Mouse (Mus musculus) left cerebral cortex, adult 9 months (tissue): Measurements from ENCODE around the gene Gm49387.

Experiments
- DNase-seq, 2 experiments: peaks; one replicate each; pipeline ENCODE4 v3.0.0; 2022; ENCODE audit warnings: low spot score in 2 of 2

Gene Gm49387

DNA sequence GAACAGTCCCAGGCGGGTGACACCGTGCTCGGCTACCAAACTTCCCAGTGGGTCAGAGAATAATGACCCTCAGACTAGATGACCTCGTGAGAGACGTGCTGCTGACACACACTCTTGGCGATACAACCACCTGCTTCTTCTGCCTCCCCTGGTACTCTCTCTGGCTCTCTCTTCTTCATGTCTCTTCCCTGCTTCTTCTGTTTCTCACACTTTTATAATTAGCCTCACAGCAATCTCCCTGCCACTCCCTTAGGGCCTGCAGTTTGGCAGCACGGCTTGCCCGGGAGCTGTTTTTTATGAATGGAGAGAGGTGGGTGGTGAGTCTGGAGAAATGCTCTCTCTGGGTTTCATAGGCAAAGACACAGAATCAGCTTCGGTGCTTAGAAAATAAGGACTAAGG lies 64.8 kb downstream of the Gm49387 start:
- peak; percentile 20 to 50 for DNase-seq

DNA sequence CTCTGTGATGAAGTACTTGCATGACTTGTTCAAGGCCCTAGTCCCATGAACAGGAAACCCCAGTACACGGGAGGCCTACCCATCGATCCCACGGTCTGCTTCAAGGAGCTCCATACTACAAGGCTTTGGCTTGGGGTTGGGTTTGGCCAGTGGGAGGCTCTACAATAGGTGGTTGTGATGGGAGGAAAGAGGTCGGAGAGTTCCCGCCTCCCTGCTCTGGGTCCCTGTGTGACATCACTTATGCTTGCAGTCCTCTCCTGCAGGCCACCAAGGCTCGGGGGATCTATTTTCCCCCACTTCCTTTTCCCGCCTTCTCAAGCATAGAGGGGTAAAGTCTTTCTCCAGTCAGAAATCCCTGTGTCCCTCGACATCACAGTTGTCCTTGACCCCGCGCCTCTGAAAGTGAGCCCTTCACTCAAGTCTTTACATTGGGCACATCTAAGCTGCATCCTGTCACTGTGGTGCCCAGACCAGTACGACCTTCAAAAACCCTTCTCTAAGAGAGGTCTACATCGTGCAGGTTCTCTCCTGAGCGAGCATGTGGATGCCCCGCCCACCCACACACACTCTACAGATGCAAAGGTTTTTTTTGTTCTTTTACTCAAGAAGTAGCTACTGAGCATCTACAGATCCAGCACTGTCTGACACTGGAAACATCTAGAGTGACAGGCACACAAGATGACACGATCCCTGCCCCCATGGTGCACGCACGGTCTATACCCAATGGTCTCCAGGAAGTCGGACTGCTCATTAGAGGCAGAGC lies 65.6 kb downstream of the Gm49387 start:
- DNase-seq = no peak

DNA sequence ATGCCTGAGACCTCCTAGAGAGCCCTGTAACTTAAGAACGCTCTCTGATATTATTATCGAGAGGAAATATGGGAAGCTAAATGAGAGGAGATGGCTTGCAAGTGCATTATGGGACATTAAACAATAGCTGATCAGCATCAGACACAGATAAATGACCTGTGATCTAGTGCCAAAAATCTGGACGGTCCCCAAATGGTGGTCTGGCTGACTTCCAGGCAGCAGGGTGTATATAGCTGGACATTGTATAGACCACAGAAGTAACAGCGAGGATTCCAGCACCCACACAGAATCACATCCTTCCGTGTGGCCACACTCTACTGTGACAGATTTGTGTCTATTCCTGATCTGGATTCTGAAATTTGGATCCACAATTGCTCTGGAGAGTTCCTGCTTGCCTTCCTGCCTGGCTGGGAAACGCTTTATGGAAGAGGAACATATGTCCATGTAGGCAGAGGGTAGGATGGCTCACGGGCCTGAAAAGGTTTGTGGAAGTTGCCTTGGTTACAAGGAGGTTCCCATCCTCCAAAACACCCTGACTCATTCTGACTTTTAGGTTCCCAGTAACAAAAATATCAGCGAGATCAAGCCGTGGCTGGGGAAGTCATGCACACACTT lies 68.0 kb downstream of the Gm49387 start:
- DNase-seq = peak; percentile 52 to 81

DNA sequence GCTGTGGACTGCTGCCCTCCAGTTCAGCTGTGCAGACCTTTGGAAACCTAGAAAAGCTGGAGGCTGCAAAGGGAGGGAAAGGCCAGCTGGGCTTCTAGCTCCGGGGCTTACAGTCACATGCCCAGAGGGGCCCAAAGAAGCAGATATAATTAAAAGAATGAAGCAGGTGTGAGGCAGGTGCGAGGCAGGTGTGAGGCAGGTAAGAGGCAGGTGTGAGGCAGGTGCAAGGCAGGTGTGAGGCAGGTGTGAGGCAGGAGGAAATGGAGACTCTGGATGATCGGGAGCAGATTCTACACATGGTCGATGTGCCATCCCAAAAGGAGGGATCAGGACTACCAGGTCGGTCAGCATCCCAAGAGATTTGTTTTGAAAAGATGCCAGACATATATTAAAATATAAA lies 69.3 kb downstream of the Gm49387 start:
- no peak for DNase-seq

DNA sequence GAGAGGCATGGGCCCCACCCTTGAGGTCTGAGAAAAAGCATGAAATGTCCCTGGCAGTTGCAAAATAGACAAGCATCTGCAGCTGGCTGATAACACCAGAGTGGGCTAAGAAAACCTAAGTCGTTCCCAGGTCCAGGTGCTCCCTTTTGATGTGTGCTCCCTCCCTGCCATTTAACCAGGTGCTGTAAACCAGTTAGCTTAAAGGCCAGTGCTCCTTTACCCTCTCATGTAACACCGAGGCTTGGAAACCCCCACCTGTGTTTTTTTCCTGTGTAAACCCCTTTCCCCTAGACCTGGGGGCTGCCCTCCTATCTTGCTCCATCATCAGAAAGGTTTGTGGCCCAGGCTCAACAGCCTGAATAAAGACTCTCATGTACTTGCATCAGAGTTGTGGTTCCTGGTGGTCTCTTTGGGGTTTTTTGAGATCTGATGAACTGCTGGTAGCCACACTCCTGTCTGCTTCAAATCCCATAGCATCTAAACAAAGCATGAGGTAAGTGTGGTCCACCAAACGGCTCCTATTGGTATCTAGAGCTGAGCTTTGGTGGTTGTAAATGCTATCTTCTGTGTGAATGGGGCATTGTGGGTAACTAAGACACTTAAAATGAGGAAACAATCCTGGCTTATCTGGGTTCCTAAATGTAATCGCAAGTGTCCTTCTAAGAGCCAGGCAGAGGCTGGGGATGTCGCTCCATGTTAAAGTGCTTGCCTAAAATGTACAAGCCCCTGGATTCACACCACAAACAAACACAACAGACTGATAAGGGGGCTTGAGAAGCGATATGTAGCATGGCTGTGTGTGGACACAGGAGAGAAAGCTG lies 70.3 kb downstream of the Gm49387 start:
- DNase-seq = no peak

DNA sequence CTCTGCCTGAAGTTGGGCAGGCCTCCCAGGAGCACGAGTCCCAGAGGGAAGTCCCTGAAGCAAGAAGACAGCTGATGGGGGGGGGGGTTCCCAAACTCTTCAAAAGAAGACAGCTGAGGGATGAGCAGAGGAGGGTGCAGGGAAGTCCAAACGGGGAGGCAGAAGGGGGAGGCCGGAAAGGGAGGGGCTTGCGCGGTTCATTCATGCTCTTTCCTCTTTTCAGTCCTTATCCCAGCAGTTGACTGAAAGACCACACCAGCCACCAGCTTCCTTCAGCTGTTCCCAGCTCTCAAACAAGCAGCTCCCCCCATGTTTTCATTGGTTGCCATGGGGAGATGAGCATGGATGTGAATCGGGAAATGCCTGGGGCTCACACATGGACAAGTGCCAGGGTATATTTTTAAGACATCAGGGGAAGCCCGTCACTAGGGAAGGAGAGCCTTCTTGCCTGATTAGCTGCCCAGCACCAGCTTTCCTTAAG lies 71.5 kb downstream of the Gm49387 start:
- no peak for DNase-seq

DNA sequence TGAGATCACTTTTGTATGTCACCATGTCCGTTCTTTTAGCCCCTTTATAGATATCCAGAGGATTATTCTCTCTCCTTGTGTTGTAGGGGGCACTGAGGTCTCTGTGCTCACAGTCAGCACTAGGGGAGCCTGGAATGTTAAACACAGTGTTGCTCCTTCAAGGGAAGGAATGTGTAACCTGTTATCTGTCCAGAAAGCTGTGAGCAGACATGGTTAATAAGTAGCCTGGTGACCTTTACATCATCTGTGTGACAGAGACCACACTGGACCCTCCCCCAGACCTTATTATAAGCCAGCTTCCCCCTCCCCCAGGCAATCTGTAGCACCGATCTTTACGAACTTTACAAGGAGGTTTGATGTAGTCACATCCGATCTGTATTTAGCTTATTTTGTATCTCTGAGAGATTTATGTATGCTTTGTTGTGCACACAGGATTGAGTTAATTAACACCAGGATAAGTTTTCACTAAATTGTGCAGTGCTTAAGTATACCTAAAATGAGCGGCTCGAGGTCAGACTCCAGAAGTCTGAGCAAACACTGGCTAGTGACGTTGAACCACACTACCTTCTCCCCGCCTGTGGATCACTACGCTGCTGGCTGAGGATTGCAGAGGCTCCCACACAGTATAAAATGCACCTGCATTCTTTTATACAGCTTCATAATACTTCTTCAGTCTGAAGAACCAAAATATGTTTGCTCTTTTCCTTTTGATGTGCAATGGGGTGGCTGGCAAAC lies 75.0 kb downstream of the Gm49387 start:
- no peak for DNase-seq

DNA sequence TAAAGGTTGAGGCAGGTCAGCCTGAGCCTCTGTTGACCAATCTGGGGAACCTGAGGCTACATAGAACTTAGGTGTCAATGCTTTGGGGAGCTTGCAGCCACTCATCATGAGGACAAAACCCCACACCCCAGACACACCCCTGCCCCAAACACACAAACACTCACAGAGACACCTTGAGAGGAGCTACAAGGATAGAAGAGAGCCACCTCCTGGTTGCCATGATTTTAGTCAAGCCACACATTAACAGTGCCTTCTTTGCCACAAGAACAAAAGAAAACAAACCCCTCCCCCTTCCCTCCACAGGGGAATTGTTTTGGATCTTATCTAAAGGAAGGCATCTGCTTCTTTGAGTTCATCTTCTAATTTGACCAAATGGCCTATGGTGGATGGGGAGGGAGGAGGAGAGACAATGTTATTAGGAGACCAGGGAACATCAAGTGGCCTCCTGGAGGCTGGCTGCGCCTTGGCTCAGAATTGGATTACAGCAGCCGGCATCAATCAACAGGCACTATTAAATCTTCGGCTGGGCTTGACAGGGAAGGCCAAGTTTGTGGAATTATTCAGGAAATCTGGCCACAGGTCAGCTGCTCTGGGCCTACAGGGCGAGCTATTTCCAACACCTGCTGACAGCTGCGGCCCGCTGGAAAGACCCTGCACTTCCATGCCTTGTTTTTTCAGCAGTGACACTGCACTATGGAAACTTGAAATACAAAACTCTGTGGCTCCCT lies 76.1 kb downstream of the Gm49387 start:
- DNase-seq = no peak

DNA sequence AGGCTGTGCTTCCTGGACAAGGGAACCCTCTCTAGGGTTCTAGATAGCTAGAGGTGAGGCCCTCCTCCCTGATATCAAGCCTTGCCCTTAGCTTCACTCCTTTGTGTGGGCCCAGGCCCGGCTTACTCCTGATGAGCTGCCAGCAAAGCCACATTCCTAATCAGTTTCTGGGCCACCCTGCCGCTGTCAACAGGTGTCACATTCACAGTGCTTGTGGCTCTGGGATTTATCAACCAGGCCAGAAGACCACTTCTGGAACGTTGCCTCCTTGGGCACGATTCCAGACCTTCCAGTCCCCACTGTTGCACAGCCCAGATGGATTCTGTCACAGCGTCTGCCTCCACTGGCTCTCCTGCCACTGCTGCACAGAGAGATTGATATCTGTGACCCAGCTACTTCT lies 79.8 kb downstream of the Gm49387 start:
- DNase-seq = no peak

DNA sequence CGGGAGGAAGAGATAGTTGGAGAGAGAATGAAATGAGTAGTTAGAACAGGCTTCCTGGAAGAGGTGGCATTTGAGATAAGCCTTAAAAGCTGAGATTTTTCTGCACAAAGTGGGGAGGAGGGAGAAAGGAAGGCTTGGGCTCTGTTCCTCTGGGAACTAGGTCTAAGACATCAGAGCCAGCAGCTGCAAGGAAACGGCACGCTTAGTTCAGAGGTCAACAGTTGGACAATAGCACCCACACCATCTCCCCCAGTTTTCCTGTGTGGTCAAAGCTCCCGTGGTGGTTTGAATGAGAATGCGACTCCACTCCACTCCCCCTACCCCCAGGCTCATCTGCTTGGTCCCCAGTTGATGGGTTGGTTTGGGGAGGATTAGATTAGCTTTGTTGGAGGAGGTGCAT lies 81.5 kb downstream of the Gm49387 start:
- DNase-seq = no peak

DNA sequence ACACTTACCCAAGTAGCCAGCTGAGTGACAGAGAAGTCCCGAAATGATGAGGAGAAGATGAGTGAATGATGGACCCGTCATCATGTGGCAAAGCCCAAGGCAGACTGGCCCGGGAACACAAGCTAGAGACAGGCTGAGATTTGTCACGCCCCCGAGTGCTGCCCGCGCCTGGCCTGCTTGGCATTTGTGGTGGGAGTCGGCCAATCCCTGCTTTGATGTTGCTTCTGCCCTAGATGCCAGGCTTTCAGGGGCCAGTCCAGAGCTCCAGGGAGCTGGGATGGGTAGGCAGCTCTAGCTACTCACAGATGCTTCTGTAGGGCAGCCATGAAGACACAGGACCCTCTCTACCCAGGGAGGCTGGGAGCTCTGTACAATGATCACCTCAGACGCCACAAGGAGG lies 82.9 kb downstream of the Gm49387 start:
- no peak for DNase-seq

DNA sequence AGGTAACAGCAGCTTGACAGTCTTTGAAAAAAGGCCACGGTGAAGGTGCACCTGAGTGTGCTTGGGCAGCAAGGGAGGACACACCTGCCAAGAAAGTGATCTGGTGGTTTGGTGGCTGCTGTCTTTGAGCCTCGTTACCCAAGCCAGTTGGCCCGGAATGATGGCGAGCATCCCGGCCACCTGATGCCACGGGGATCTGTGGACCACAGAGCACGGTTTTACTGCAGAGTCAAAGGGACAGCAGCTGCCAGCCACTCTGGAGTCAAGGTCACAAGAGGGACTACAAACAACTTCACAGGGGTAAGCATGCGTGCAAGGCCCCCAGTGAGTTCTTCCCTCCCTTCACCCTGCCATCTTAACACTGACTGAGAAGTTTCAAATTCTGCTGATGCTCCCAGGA lies 83.4 kb downstream of the Gm49387 start:
- no peak for DNase-seq

DNA sequence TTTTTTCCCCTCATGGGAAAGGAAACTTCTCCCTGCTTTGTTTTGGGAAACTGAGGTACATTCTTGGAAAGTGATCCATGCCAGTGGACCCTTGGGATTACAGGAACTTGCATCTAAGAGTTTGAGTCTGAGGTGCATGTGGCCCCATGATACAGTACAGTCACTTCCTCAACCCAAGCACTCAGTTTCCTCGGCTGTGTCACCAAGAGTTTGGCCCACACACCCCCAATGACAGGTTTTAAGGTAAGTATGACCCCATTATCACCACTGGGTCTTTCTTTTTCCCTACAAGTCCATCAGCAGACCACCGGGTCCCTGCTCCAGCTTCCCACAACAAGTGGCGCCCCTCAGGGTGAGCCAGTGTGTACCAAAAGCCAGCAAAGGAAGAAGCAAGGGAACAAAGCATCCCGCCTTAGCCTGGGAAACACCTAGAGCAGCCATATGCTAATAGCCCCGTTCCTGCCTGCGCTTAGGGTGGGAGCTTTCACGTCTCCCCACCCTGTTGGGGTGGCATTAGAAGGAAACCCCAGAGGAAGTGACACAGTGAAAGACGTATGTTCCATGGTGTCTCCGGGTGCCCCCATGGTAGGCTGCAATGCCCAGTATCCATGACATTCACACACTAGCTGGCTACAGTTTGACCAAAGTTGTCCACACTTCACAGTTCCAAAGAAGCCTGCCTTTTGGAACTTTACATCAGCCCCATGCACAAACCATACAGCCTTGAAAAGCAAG lies 84.0 kb downstream of the Gm49387 start:
- DNase-seq = no peak

DNA sequence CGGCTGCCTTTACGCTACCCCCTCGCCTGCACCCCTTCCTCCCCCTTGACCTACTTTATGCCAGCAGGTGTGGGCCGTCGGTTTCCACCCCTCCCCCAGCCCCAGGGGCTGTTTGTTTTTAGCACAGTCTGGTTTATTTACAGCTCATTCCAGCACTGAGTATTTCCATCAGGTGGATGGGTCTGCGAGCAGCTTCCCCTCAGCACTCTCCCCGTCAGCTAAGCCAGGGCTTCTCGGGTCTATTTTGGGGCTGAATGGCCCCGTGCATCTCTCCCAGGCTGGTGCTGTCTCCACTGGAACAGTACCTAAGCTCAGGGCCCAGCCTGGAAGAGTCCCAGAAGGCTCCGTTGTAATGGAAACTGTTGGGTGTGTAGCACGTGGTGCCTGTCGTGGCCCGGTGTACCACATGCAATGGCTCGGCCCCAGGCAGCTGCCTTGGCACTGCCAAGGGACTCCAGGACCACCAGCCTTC lies 84.7 kb downstream of the Gm49387 start:
- no peak for DNase-seq

DNA sequence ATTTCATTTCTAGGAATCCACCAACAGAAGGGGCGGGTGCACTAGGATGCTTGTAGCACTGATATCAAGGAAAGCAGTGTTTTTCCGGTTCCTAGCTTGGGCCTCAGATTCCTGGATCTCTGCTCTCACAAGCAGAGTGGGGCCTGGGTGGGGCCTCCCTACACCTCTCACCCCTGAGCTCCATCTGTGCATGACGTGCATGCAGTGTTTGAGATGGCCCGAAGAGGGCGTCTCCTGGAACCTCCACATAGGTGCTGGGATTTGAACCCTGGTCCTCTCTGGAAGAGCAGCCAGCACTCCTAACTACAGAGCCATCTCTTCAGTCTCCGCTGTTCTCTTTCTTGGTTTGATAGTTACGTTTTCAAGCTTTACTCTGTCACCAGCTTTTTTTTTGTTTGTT lies 85.7 kb downstream of the Gm49387 start:
- no peak for DNase-seq

DNA sequence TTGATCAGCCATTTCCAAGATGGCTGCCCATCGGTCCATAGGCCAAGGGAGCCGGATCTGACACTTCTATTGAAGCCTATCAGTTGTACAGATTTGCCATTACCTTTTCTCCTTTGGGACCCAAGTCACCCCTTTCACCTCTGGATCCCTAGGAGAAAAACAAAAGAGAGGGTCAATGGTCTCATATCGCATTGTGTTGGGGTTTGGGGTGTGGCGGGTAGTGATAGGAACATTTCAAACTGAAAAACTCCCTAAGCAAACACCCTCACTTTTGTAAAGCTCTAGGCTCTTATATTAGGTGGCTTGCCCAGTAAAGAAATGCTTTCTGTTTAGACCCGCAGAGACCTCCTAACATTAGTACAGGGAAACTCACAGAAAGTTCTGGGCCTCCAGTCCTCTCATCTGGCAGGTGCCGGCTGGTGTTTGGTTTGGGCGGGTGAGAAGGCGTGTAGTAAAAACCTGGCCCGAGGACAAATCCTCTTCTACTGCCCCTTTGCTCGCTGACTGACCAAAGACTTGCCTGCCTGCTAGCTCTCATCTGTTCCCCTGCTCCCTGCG lies 96.7 kb downstream of the Gm49387 start:
- DNase-seq = no peak

DNA sequence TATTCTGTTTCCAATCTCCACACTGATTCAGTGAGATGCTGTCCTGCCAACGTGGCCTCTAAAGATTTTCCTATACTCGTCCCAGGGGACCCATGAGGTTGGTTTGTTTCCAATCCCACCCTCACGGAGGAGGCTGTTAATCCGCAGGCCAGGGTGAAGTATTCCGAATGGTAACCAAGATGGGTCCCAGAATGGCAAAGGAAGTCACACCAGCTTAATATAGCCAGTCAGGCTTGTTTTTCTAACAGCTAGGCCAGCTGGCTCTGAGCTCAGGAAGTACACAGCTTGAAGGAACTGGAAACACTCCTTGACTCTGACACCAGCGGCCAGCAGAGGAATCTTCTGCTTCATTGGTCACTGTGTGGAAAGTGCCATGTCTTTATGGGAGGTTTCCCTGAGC lies 103.4 kb downstream of the Gm49387 start:
- no peak for DNase-seq

DNA sequence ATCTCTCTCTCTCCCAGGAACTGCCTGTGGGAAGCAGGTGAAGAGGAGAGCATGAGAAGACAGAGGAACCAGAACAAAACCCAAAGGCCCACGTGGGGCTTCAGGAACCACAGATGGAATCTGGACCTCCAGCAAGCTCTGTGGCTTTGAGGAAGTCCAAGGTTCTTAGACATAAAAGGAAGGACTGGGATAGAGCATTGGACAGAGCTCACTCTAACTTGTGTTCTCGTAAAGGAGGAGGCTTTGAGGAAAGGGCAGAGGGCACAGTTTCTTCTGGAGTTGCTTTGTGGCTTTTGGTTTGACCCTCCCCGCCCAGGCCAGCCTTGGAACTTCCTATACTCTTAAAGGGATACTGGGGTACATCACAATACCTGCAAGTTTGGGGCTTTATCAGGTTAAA lies 108.0 kb downstream of the Gm49387 start:
- no peak for DNase-seq

DNA sequence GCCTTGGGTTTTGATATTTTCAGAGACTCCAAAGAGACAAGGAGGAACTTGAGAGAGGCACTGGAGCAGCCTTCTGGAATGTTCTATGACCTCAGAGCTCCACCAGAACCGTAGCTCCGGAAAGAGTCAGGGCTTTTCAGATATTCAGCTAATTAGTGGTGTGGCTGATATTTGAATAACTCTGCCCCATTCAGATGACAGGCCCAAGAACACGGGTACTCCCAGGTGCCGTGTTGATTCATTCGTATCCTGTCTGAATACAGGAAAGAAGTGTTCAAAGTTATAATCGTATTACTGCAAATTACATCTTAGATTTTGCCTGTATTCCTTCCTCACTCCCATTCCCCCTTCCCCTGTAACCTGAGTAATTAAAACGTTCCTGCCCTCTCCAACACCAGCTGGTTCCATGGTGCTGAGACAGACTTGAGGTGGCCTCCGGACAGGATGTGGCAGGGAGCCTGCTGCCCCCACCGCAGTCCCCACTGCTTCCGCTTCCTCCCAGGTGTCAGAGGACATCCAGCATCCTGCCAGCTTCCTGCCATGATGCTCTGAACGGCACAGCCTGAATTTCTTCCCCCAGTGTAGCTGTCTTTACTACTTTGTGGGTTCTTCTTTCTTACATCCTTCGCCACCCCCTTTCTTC lies 109.1 kb downstream of the Gm49387 start:
- no peak for DNase-seq

DNA sequence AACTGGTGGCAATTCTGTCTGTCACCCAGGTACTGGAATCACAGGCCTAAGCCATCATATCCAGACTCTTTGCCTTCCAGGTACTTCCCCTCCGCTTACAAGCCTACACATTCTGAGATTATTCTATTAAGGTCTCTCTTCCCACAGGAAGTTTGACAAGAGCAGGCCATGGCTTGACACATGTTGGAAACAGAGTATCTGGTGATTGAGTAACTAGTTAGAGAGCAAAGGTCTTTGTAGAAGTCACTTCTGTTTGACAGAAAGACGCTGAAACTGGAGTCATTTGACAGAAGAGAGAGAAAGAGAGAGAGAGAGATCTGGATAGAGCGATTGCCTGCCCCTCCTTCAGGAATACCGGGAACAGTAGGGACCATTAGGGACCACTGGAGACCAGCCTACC lies 109.8 kb downstream of the Gm49387 start:
- no peak for DNase-seq
